Mouse (Mus musculus) liver, postnatal 0 days (tissue): ENCODE measurements around the gene Opa3. TPM values are rescaled to one million over a fixed set of nuclear protein-coding genes. Genes with fewer than 3 reads are reported as not detected.
A peak's percentile ranks its signal among the peaks of the same experiment; 100 is the strongest.

Experiments used
- ATAC-seq: fragments of 200-750 bp; cut with Nextera tagmentation; 2 replicates; pipeline ENCODE4 v1.8.0; 2017; ENCODE audit warnings: mild to moderate bottlenecking, moderate library complexity
- DNase-seq: peaks from one replicate; pipeline ENCODE4 v3.0.0-alpha.2; 2016
- H3K27ac ChIP-seq: fragments of 300-500 bp; sonication (generic); 2 replicates; pipeline ENCODE4 v1.5.1; 2014; ENCODE audit warnings: antibody characterized with exemption, moderate library complexity, mild to moderate bottlenecking, low read depth
- H3K27me3 ChIP-seq: fragments of 300-500 bp; sonication (generic); 2 replicates; pipeline ENCODE4 v1.6.1; 2014; ENCODE audit warnings: low read length, control low read depth, mixed read lengths; ENCODE audit not compliant: insufficient read depth
- H3K36me3 ChIP-seq: fragments of 300-500 bp; sonication (generic); replicated peaks from 2 replicates; pipeline ENCODE4 v1.6.1; 2014; ENCODE audit warnings: mild to moderate bottlenecking, control low read depth, low read length, moderate library complexity, mixed read lengths; ENCODE audit not compliant: insufficient read depth
- H3K4me1 ChIP-seq: fragments of 300-500 bp; sonication (generic); 2 replicates; pipeline ENCODE4 v1.6.1; 2014; ENCODE audit warnings: antibody characterized with exemption, mild to moderate bottlenecking, control low read depth; ENCODE audit not compliant: insufficient read depth
- H3K4me2 ChIP-seq: fragments of 300-500 bp; sonication (generic); 2 replicates; pipeline ENCODE4 v1.6.1; 2014; ENCODE audit warnings: low read depth, mild to moderate bottlenecking, low read length, moderate library complexity, mixed read lengths
- H3K4me3 ChIP-seq: fragments of 300-500 bp; sonication (generic); 2 replicates; pipeline ENCODE4 v1.5.1; 2014; ENCODE audit warnings: low read depth, low read length
- H3K9ac ChIP-seq: fragments of 300-500 bp; sonication (generic); replicated peaks from 2 replicates; pipeline ENCODE4 v1.6.1; 2014; ENCODE audit warnings: mild to moderate bottlenecking, moderate library complexity
- H3K9me3 ChIP-seq: fragments of 300-500 bp; sonication (generic); 2 replicates; pipeline ENCODE4 v1.6.1; 2016; ENCODE audit warnings: mild to moderate bottlenecking, control low read depth, low read length, mixed read lengths
- CTCF ChIP-seq: sonication (generic); IDR thresholded peaks from 2 replicates; pipeline ENCODE4 v1.5.1; 2016; ENCODE audit warnings: antibody characterized with exemption, low read depth
- EP300 ChIP-seq: IDR thresholded peaks from 2 replicates; pipeline ENCODE4 v1.6.1; 2016; ENCODE audit warnings: antibody characterized with exemption, low read depth, mild to moderate bottlenecking
- WGBS: fragments of 180-500 bp; shearing (Covaris S2); extraction: QIAGEN DNeasy Blood & Tissue Kit; methylation state at CpG from one replicate; pipeline ENCODE4 v1.1.7; 2014; ENCODE audit not compliant: insufficient replicate concordance; 5-methylcytosine and 5-hydroxymethylcytosine counted together
- polyA plus RNA-seq: library from polyadenylated mRNA; unstranded; fragments of >200 nt; fragmentation: Nextera tagmentation; extraction: Ambion mirVana; gene quantifications from 2 replicates; pipeline ENCODE4 v1.2.1, GENCODE M21; 2015

Gene Opa3
- polyA plus RNA-seq, 1 experiment from 2014 or later, result 9.7 TPM

DNA sequence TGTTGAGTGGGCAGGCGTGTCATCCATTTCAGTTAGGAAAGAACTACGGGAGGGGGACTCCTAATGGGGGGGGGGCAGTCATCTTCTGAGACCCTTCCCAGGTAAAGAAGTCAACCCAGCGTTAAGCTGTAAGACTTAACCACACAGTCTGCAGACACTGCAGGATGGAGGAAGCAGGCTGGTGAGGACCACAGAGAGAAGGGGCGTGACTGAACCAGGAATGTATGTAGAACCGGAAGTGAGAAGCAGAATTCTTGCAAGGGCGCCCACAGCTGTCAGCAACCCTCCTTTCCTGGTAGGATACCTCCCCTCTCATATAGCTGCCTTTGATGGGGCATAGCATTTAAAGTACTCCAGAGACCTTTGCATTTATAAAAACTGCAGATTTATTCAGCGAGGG, 28.4 kb downstream of the Opa3 start:
- no peak overlapping the region for H3K4me3 ChIP-seq
- DNase-seq (no peak), ATAC-seq (no peak)
- no peaks in the 10 kb centered on the region for H3K27me3 ChIP-seq
- no peak for TF ChIP-seq CTCF
- no peak for TF ChIP-seq EP300
- no peak overlapping the region for H3K4me2 ChIP-seq
- no peaks in the 10 kb centered on the region for H3K9me3 ChIP-seq
- no peak overlapping the region for H3K9ac ChIP-seq
- no peak overlapping the region for H3K27ac ChIP-seq
- 62% methylated on average over 7 of the region's 7 CpGs for WGBS
- H3K36me3 ChIP-seq, result peaks cover 59% of the 10 kb centered on the region
- 0 out of 2 replicates have a peak, but pooled peaks cover 3% of the 10 kb centered on the region for H3K4me1 ChIP-seq

DNA sequence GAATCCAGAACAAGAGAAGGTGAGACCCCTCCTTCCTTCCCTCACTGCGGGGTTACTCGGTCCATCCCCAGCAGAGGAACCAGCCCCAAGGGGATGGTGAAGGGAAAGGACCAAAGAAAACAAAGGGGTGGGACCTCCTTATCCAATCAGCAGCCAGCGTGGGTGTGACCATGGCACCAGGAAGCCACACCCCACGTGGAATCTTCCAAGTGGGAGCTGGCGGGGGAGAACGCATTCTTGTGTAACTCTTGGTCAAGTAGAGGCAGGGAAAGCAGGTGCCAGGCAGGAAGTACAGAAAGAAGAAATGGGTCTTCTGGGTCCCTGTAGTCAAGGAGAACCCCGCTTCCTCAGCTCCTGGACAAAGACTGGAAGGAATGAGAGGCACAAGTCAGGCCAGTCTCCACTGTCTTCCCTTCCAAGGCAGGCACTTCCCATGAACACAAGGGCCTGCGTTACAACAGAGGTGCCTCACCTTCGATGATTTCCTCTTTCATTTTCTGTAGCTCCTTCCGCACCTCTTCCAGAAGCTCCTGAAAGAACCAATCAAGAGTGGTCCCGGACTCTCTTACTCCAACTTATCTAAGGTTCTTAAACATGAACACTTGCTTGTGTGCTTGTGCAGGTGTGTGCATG, 29.4 kb downstream of the Opa3 start:
- no peak overlapping the region for H3K9ac ChIP-seq
- 31% methylated on average over 11 of the region's 11 CpGs for WGBS
- H3K27ac ChIP-seq, result peak overlapping the region; percentile 52
- H3K27me3 ChIP-seq, result no peaks in the 10 kb centered on the region
- H3K36me3 ChIP-seq, result peaks cover 68% of the 10 kb centered on the region
- ATAC-seq (peak; percentile 95), DNase-seq (peak; percentile 87)
- no peak for TF ChIP-seq CTCF
- peak overlapping the region; percentile 45 for H3K4me2 ChIP-seq
- peak overlapping the region; percentile 19; the same call in 1 of the 2 replicates for H3K4me3 ChIP-seq
- 0 out of 2 replicates have a peak, but pooled peaks cover 3% of the 10 kb centered on the region for H3K4me1 ChIP-seq
- no peaks in the 10 kb centered on the region for H3K9me3 ChIP-seq

DNA sequence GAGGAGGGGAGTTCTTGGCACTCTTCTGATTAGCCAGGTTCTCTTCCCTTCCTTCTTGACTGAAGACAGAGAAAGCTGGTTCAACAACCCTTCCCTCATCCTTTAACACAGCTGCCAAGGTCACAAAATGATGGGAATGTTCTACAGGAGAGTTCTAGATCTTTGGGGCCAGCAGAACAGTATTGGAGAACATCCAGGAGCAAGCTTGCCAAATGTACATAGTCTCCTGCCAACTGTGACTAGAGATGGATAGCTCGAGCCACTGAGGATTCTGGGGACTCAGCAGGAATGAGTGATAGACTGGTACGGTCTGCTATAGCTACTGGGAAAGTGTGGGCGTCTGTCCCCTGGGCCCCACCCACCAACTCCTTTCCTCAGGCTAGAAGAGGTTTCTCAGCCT, 30.2 kb downstream of the Opa3 start:
- Histone ChIP-seq H3K27me3 (no peaks in the 10 kb centered on the region), H3K4me1 (0 out of 2 replicates have a peak, but pooled peaks cover 3% of the 10 kb centered on the region), H3K4me3 (peak overlapping the region; percentile 19; the same call in 1 of the 2 replicates), H3K4me2 (peak overlapping the region; percentile 45), H3K9ac (no peak overlapping the region), H3K27ac (0 out of 2 replicates have a peak overlapping the region, but pooled peaks have one; percentile 52), H3K36me3 (peaks cover 73% of the 10 kb centered on the region), H3K9me3 (no peaks in the 10 kb centered on the region)
- WGBS, result 66% methylated on average over 3 of the region's 3 CpGs
- no peak for ATAC-seq
- no peak for TF ChIP-seq EP300
- TF ChIP-seq CTCF, result no peak
- no peak for DNase-seq

DNA sequence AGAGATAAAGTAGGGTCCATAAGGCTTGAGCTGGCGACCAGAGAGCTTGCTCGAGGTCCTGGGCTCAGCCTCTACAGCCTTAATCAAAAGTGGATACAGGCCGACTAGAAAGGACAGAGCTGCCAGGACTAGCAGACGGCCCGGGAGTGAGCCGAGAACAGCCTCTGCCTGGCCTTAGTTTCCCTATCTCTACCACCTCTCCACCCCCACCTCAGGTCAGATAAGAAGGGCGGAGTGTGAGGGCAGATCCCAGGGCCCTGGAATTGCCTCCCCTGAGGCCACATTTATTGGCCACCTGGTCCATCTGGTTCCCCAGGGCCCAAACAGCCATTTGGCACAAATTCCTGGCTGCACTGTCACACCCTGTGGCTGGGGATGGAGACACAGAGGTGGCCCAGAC, 37.0 kb downstream of the Opa3 start:
- Histone ChIP-seq H3K36me3 (peaks cover 42% of the 10 kb centered on the region), H3K4me2 (peak overlapping the region; percentile 67), H3K27ac (peak overlapping the region; percentile 61), H3K4me1 (peaks cover 45% of the 10 kb centered on the region), H3K27me3 (no peaks in the 10 kb centered on the region), H3K9ac (peak overlapping the region; percentile 46), H3K4me3 (peak overlapping the region; percentile 24), H3K9me3 (no peaks in the 10 kb centered on the region)
- DNase-seq (peak; percentile 32), ATAC-seq (no peak; the same call in 1 of the 2 replicates)
- TF ChIP-seq EP300 (no peak), CTCF (no peak)
- WGBS, result 60% methylated on average over 7 of the region's 7 CpGs

DNA sequence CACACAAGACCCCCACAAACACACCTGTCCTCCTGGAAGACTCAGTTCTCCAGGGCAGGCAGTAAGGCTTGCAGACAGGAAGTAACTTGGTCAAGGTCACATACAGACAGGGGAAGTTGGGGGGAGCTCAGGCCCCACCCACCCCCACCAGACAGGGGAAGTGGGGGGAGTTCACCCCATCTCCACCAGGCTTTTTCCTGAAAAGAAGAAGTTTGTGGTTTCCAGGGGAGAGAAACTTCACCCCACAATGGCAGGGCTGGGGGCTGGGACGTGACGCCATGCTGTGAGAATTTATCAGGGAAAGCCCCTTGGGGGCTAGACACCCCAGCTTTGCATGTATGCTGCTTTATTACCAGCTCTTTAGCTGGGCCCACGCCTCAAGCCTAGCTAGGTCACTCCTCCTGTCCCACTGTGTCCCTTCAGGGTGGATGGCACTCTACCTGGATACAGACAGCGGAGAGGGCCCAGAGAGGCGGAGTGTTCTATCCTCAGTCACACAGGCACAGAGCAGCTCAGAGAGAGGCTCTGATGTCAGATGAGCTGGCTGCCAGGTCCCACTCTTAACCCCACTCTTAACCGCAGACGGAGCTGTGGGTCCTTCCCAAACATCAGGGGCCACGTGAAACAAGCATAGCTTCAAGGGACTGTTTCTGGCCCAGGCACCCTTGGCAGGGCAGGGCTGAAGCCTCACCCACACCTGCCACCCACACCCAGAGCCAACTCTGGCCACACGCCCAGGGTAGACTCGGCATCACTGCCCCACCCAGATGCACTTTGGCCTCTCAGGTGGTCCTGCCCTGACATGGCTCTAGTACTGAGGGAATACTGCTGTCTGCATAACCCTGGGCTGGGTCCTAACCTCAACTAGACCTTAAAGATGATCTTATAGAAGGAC, 38.0 kb downstream of the Opa3 start:
- Histone ChIP-seq H3K4me3 (peak overlapping the region; percentile 25), H3K27me3 (no peaks in the 10 kb centered on the region), H3K36me3 (peaks cover 32% of the 10 kb centered on the region), H3K27ac (peak overlapping the region; percentile 61), H3K9ac (peak overlapping the region; percentile 46), H3K4me1 (peaks cover 49% of the 10 kb centered on the region), H3K9me3 (no peaks in the 10 kb centered on the region), H3K4me2 (peak overlapping the region; percentile 67)
- no peak for TF ChIP-seq EP300
- no peak for TF ChIP-seq CTCF
- ATAC-seq (peak; percentile 15; the same call in 1 of the 2 replicates), DNase-seq (peak; percentile 63)
- WGBS, result 28% methylated on average over 10 of the region's 10 CpGs

DNA sequence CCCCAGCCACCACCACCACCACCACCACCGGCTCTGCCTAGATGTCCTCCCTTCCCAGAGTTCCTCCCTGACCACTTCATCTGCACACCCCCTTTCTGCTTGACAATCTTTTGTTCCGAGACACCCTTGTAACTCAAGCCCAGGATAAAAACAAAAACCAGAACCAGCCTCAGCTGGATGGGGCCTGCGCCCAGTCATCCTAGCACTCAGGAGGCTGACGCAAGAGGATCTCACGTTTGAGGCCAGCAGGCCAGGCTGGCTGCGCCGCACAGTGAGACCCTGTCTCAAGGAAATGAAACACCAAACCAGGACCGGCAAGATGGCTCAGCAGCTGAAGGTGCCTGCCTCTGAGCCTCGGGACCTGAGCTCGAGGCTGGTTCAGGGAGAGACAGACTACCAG, 38.9 kb downstream of the Opa3 start:
- Histone ChIP-seq H3K27ac (peak overlapping the region; percentile 61), H3K9ac (no peak overlapping the region; the same call in 1 of the 2 replicates), H3K4me3 (peak overlapping the region; percentile 25; the same call in 1 of the 2 replicates), H3K9me3 (no peaks in the 10 kb centered on the region), H3K4me1 (peaks cover 49% of the 10 kb centered on the region), H3K36me3 (peaks cover 23% of the 10 kb centered on the region), H3K4me2 (peak overlapping the region; percentile 67), H3K27me3 (no peaks in the 10 kb centered on the region)
- no peak for TF ChIP-seq CTCF
- TF ChIP-seq EP300, result no peak
- WGBS, result 38% methylated on average over 10 of the region's 10 CpGs
- DNase-seq (peak; percentile 30), ATAC-seq (no peak)
